Mouse (Mus musculus) bone marrow, adult 2 months (tissue): ENCODE measurements around the gene Lsg1. TPM values are rescaled to one million over a fixed set of nuclear protein-coding genes. Genes with fewer than 3 reads are reported as not detected.

Experiments
- H3K27ac ChIP-seq: fragments of 200-500 bp; 2 replicates; pipeline ENCODE4 v1.5.1; 2012; ENCODE audit warnings: low read depth, mild to moderate bottlenecking, control low read depth, inconsistent platforms, low read length; ENCODE audit not compliant: control insufficient read depth, poor library complexity, insufficient read depth
- H3K4me1 ChIP-seq: fragments of 200-500 bp; 2 replicates; pipeline ENCODE4 v1.6.1; 2011; ENCODE audit warnings: low read length; ENCODE audit not compliant: control insufficient read depth, insufficient read depth
- H3K4me3 ChIP-seq: fragments of 200-500 bp; replicated peaks from 2 replicates; pipeline ENCODE3; 2011; ENCODE audit warnings: mild to moderate bottlenecking, low read depth, low read length, control low read depth; ENCODE audit not compliant: control insufficient read depth
- CTCF ChIP-seq: fragments of 200-500 bp; IDR thresholded peaks from 2 replicates; pipeline ENCODE4 v1.5.1; 2011; ENCODE audit warnings: low read length, control low read depth; ENCODE audit not compliant: control insufficient read depth, insufficient read depth
- POLR2A ChIP-seq: fragments of 200-500 bp; IDR thresholded peaks from 2 replicates; pipeline ENCODE4 v1.6.1; 2011; ENCODE audit warnings: low read depth, mild to moderate bottlenecking, control low read depth, low read length, borderline replicate concordance; ENCODE audit not compliant: control insufficient read depth
- WGBS: fragments of 180-500 bp; shearing (Covaris S2); methylation state at CpG from one replicate; pipeline ENCODE4 v1.1.7; 2018; 5-methylcytosine and 5-hydroxymethylcytosine counted together
- polyA plus RNA-seq: library from polyadenylated mRNA; stranded (reverse); fragments of >200 nt; gene quantifications from 2 replicates; pipeline ENCODE4 v1.2.4, GENCODE M21; 2011; ENCODE audit warnings: low replicate concordance; ENCODE audit not compliant: missing spikeins, insufficient read depth, insufficient read length

Lsg1 gene
- polyA plus RNA-seq, 1 experiment, result 17.5 TPM

GRCm38 (mm10) chr16:30550748-30551192 lies 36.6 kb downstream of the Lsg1 start, which contains the start of gene Tmem44:
TSS of gene Tmem44 (minus strand) at chr16:30550842.
- peak within 1 kb of the TSS; percentile 31 for H3K4me3 ChIP-seq
- TF ChIP-seq CTCF (no peak), POLR2A (no peak)
- no peak within 1 kb of the TSS for H3K27ac ChIP-seq
- H3K4me1 ChIP-seq, result no peaks in the 10 kb centered on the region; the same call in 1 of the 2 replicates
- 12% methylated on average over 14 of the region's 14 CpGs for WGBS

- Histone ChIP-seq H3K4me3 (peak overlapping the region; percentile 31), H3K27ac (no peak overlapping the region), H3K4me1 (no peaks in the 10 kb centered on the region; the same call in 1 of the 2 replicates)
- WGBS, result under 1% methylated on average over 63 of the region's 63 CpGs
- TF ChIP-seq POLR2A (no peak), CTCF (peak; percentile 63)
Observed at GRCm38 (mm10) chr16:30549966-30550747, 37.2 kb downstream of the Lsg1 start.

DNA sequence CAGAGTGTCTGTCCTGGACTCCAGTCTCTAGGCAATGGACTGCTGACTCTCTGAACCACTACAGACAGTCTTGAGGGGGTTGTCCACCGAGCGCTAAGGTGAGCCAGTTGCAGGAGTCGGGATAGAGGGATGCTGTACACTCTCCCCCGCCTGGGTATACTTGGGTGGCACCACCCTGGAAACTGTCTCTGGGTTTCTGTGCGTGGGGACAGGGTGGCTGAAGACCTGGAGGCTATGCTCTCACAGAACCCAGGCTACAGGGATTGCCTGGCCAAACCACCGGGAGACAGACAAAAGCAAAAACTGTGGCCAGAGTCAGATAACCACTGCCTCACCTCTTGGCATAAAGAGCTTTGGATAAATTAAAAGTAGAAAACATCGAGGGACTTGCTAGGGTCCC lies 37.9 kb downstream of the Lsg1 start:
- Histone ChIP-seq H3K27ac (no peak overlapping the region), H3K4me3 (no peak overlapping the region), H3K4me1 (no peaks in the 10 kb centered on the region; the same call in 1 of the 2 replicates)
- WGBS, result 75% methylated on average over 7 of the region's 7 CpGs
- TF ChIP-seq CTCF, result no peak
- TF ChIP-seq POLR2A, result no peak

DNA sequence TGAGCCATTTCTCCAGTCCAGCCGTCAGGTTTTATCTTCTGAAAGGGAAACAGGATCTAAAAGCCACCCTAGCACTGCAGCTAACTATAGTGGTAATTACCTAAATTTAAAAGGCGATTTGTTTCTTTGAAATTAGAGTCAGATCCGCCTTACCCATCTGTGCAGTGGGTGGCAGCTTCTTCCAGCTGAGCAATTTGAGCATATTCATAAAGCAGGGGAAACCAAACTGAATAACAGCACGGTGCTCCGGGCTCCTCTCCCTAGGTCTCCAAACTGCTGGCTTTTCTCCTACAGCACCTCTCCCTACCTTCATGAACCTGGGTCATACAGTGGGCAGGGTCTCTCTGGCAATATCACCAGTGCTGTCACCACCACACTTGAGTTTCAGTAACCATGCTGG lies 39.1 kb downstream of the Lsg1 start:
- TF ChIP-seq POLR2A (no peak), CTCF (no peak)
- Histone ChIP-seq H3K4me3 (no peak overlapping the region), H3K4me1 (no peaks in the 10 kb centered on the region; the same call in 1 of the 2 replicates), H3K27ac (no peak overlapping the region)
- 82% methylated on average over 5 of the region's 5 CpGs for WGBS

DNA sequence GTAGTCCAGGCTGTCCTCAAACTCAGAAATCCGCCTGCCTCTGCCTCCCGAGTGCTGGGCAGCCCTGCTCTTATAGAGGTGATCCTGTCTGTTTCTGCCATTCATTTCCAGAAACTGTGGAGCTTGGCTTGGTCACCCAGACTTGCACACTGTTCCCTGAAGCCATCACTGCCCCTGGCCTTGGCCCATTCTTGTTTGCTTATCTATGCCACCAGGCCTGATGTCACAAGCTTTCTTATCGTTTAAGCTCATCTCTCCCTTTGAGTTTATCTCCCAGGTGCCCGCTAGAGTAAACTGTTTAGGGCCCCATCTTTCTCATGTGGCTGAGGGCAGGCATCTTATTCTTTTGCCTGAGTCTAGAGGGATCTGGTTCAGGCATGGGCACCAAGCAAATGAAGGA lies 42.7 kb downstream of the Lsg1 start:
- Histone ChIP-seq H3K27ac (no peak overlapping the region), H3K4me3 (no peak overlapping the region), H3K4me1 (no peaks in the 10 kb centered on the region)
- no peak for TF ChIP-seq POLR2A
- TF ChIP-seq CTCF, result no peak
- WGBS, result 76% methylated on average over 4 of the region's 4 CpGs

DNA sequence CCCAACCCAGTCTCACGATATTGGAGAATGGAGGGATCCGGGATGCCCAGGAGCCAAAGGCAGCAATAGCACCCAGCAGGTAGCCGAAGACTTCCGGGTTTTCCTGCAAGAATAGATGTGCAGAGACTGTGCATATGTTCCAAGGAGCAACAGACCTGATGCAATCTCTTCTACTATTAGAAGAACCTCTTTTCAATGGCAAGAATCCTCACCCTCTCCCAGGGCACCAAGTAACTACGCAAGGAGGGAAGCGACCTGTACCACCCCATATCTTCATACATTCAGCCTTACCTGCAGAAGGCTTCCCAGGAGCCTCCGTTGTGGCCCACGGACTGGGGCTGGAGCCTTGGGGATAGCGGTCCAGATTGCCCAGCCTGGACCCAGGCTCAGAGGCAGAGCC lies 44.0 kb downstream of the Lsg1 start:
- 88% methylated on average over 9 of the region's 9 CpGs for WGBS
- no peak overlapping the region for H3K4me3 ChIP-seq
- no peaks in the 10 kb centered on the region for H3K4me1 ChIP-seq
- no peak overlapping the region for H3K27ac ChIP-seq
- TF ChIP-seq POLR2A (no peak), CTCF (no peak)

DNA sequence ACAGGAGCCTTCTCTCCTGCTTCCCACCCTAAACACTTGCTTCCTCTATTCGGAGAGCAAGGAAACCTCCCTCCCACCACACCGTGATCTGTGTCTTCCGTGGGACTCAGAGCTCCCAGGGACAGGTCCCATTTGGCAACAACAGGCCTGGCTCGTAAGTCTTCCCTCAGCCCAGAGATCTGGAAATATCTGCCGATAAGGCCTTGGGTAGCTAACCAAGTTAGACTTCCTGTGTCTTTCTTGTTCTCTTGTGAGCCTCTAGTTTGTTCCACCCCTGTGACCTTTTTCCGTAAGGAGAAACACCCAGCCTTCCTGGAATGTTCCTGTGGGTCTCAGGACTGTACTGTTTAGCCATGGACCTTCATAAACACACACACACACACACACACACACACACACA lies 44.6 kb downstream of the Lsg1 start:
- 72% methylated on average over 6 of the region's 6 CpGs for WGBS
- no peak for TF ChIP-seq POLR2A
- Histone ChIP-seq H3K4me1 (no peaks in the 10 kb centered on the region), H3K27ac (no peak overlapping the region), H3K4me3 (no peak overlapping the region)

- no peak overlapping the region for H3K27ac ChIP-seq
- no peak overlapping the region for H3K4me3 ChIP-seq
- TF ChIP-seq POLR2A, result no peak
- no peak for TF ChIP-seq CTCF
- 85% methylated on average over 20 of the region's 20 CpGs for WGBS
- H3K4me1 ChIP-seq, result no peaks in the 10 kb centered on the region
Observed at GRCm38 (mm10) chr16:30540107-30541001, 47.0 kb downstream of the Lsg1 start.
